Mouse (Mus musculus): Measurements from ENCODE around the gene Dohh.

Gene Dohh

GRCm38 (mm10) chr10:81383802-81384604 is at the start of gene Dohh, which contains the start of gene Gm48551:
Gene Dohh (plus strand): TSS chr10:81384428.
Gene Gm48551 (plus strand): TSS chr10:81384466.
- peak; percentile 96 to 97 for DNase-seq (ENCODE audit: low read depth in 1 of 2, low spot score in 2 of 2)

GRCm38 (mm10) chr10:81335393-81336340 is 48.6 kb upstream of the Dohh start:
- DNase-seq (ENCODE audit: low read depth in 1 of 2, low spot score in 2 of 2), result no peak

GRCm38 (mm10) chr10:81336558-81336957 is 47.7 kb upstream of the Dohh start:
- no peak for DNase-seq (ENCODE audit: low read depth in 1 of 2, low spot score in 2 of 2)

GRCm38 (mm10) chr10:81340551-81341332 is 43.5 kb upstream of the Dohh start:
- no peak for DNase-seq (ENCODE audit: low read depth in 1 of 2, low spot score in 2 of 2)

- peak in 1 of 2 experiments; percentile 58 for DNase-seq (ENCODE audit: low read depth in 1 of 2, low spot score in 2 of 2)
These were observed 42.8 kb upstream of the Dohh start for GRCm38 (mm10) chr10:81341333-81341949.

- no peak for DNase-seq (ENCODE audit: low read depth in 1 of 2, low spot score in 2 of 2)
These were observed 41.3 kb upstream of the Dohh start, which contains the start of gene Gipc3 for GRCm38 (mm10) chr10:81342686-81343505. Gene Gipc3 (minus strand): TSS chr10:81343266.

GRCm38 (mm10) chr10:81344421-81345161 is 39.6 kb upstream of the Dohh start:
- no peak for DNase-seq (ENCODE audit: low read depth in 1 of 2, low spot score in 2 of 2)

- no peak for DNase-seq (ENCODE audit: low read depth in 1 of 2, low spot score in 2 of 2)
These were observed 39.1 kb upstream of the Dohh start for GRCm38 (mm10) chr10:81345162-81345534.

GRCm38 (mm10) chr10:81346453-81347067 is 37.7 kb upstream of the Dohh start:
- DNase-seq (ENCODE audit: low read depth in 1 of 2, low spot score in 2 of 2), result no peak

GRCm38 (mm10) chr10:81349146-81349545 is 35.1 kb upstream of the Dohh start:
- DNase-seq (ENCODE audit: low read depth in 1 of 2, low spot score in 2 of 2), result no peak

- no peak for DNase-seq (ENCODE audit: low read depth in 1 of 2, low spot score in 2 of 2)
These were observed 34.3 kb upstream of the Dohh start for GRCm38 (mm10) chr10:81349961-81350350.

GRCm38 (mm10) chr10:81350351-81351063 is 33.7 kb upstream of the Dohh start, which contains the start of gene Hmg20b:
Gene Hmg20b (minus strand): TSS chr10:81350480.
- DNase-seq (ENCODE audit: low read depth in 1 of 2, low spot score in 2 of 2), result peak; percentile 97 to 98

- DNase-seq (ENCODE audit: low read depth in 1 of 2, low spot score in 2 of 2), result no peak
These were observed 32.4 kb upstream of the Dohh start for GRCm38 (mm10) chr10:81351678-81352291.

- DNase-seq (ENCODE audit: low read depth in 1 of 2, low spot score in 2 of 2), result no peak
These were observed 29.3 kb upstream of the Dohh start for GRCm38 (mm10) chr10:81354738-81355477.

- no peak for DNase-seq (ENCODE audit: low read depth in 1 of 2, low spot score in 2 of 2)
These were observed 28.7 kb upstream of the Dohh start for GRCm38 (mm10) chr10:81355533-81355932.

- DNase-seq (ENCODE audit: low read depth in 1 of 2, low spot score in 2 of 2), result peak; percentile 47 to 60
These were observed 27.8 kb upstream of the Dohh start for GRCm38 (mm10) chr10:81356352-81356990.
